Mouse (Mus musculus): ENCODE data around the gene Zbtb5.

DNA sequence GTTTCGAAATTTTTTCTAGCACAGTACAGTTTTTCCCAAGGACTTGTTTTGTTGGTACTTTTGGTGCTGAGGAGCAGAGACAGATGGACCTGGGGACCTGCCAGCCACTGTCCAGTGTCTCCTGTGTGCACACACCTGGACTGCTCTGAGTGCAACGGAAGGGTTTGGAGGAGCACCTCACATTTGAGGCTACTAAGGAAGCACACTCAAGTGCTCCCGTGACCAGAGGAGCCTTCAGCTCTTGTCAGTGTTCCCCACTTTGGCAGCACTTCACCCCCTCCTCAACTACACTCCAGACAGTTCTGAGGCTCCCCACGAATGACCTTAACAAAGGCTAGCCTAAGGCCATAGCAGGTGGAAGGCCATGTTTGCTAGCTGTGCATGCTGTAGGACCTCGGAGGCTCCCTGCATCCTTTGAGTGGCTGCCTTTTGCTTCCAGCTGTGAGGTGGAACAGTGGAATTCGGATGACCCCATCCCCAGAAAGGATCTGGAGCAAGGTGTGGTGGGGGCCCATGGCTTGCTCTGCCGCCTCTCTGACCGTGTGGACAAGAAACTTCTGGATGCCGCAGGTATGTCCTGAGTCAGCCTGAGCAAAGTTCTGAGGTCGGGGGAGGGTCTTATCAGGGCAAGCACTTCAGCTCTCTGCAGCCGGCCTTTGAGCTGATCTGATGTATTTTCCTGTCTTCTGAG, 29.6 kb downstream of the Zbtb5 start:
- TF ChIP-seq CTCF (IDR thresholded peaks at IDR 0.05) (no peak), EP300 (IDR thresholded peaks at IDR 0.05) (no peak)

Data from lung, postnatal 0 days (tissue).